Mouse (Mus musculus): ENCODE results near the gene Uba3.
A peak's percentile ranks its signal among the peaks of the same experiment; 100 is the strongest.

Uba3 gene

GRCm38 (mm10) chr6:97205439-97205885, at the start of gene Uba3:
Gene Uba3 (minus strand): TSS chr6:97205647.
- peak; percentile 100 for DNase-seq (ENCODE audit: low spot score)

GRCm38 (mm10) chr6:97252711-97253221, 47.3 kb upstream of the Uba3 start, which contains the start of gene Lmod3:
Gene Lmod3 (minus strand): TSS chr6:97252759.
- DNase-seq (ENCODE audit: low spot score) = no peak

GRCm38 (mm10) chr6:97252086-97252485, 46.6 kb upstream of the Uba3 start:
- no peak for DNase-seq (ENCODE audit: low spot score)

GRCm38 (mm10) chr6:97250966-97251365, 45.5 kb upstream of the Uba3 start:
- DNase-seq (ENCODE audit: low spot score) = peak; percentile 77

GRCm38 (mm10) chr6:97245200-97245599, 39.8 kb upstream of the Uba3 start:
- DNase-seq (ENCODE audit: low spot score) = no peak

GRCm38 (mm10) chr6:97242522-97242921, 37.1 kb upstream of the Uba3 start:
- DNase-seq (ENCODE audit: low spot score) = no peak

GRCm38 (mm10) chr6:97240092-97240491, 34.6 kb upstream of the Uba3 start:
- DNase-seq (ENCODE audit: low spot score) = no peak

GRCm38 (mm10) chr6:97239360-97239759, 33.9 kb upstream of the Uba3 start:
- no peak for DNase-seq (ENCODE audit: low spot score)

GRCm38 (mm10) chr6:97236088-97236487, 30.6 kb upstream of the Uba3 start:
- DNase-seq (ENCODE audit: low spot score) = no peak

- no peak for DNase-seq (ENCODE audit: low spot score)
Measured at GRCm38 (mm10) chr6:97234911-97235668, 29.6 kb upstream of the Uba3 start.

GRCm38 (mm10) chr6:97227067-97227847, 21.8 kb upstream of the Uba3 start:
- DNase-seq (ENCODE audit: low spot score) = no peak

GRCm38 (mm10) chr6:97226083-97226491, 20.6 kb upstream of the Uba3 start:
- DNase-seq (ENCODE audit: low spot score) = no peak

GRCm38 (mm10) chr6:97224505-97224904, 19.1 kb upstream of the Uba3 start:
- DNase-seq (ENCODE audit: low spot score) = no peak

GRCm38 (mm10) chr6:97223566-97223965, 18.1 kb upstream of the Uba3 start:
- DNase-seq (ENCODE audit: low spot score) = no peak

- no peak for DNase-seq (ENCODE audit: low spot score)
Measured at GRCm38 (mm10) chr6:97222931-97223467, 17.6 kb upstream of the Uba3 start.

GRCm38 (mm10) chr6:97222321-97222720, 16.9 kb upstream of the Uba3 start:
- no peak for DNase-seq (ENCODE audit: low spot score)

- no peak for DNase-seq (ENCODE audit: low spot score)
Measured at GRCm38 (mm10) chr6:97221205-97222025, 16.0 kb upstream of the Uba3 start.

GRCm38 (mm10) chr6:97220672-97221071, 15.2 kb upstream of the Uba3 start:
- no peak for DNase-seq (ENCODE audit: low spot score)

GRCm38 (mm10) chr6:97216154-97216821, 10.8 kb upstream of the Uba3 start:
- no peak for DNase-seq (ENCODE audit: low spot score)

- no peak for DNase-seq (ENCODE audit: low spot score)
Measured at GRCm38 (mm10) chr6:97211981-97212380, 6.5 kb upstream of the Uba3 start.

GRCm38 (mm10) chr6:97210962-97211601, 5.6 kb upstream of the Uba3 start:
- peak; percentile 33 for DNase-seq (ENCODE audit: low spot score)

All from retina, embryonic 14.5 days (tissue).